Mouse (Mus musculus): ENCODE results near the gene Tbc1d22b. TPM values are rescaled to one million over a fixed set of nuclear protein-coding genes. Genes with fewer than 3 reads are reported as not detected.
"Not testable (repeated sequence)": the region's sequence is repeated elsewhere in the genome, so short reads cannot be mapped to it uniquely, and the experiment has no call there.

The Tbc1d22b gene
- polyA plus RNA-seq, 1 experiment, result 17.2 TPM

- DNase-seq (ENCODE audit: low read depth, low spot score), result no peak
- WGBS, result 82% methylated on average over 6 of the region's 6 CpGs
Measured at GRCm38 (mm10) chr17:29585446-29585845, 35.9 kb downstream of the Tbc1d22b start.

GRCm38 (mm10) chr17:29586921-29587320 is 37.3 kb downstream of the Tbc1d22b start:
- DNase-seq (ENCODE audit: low read depth, low spot score), result no peak
- WGBS, result 71% methylated on average over 9 of the region's 9 CpGs

GRCm38 (mm10) chr17:29589221-29589898 is 39.8 kb downstream of the Tbc1d22b start:
- WGBS, result 76% methylated on average over 11 of the region's 11 CpGs
- DNase-seq (ENCODE audit: low read depth, low spot score), result no peak

- WGBS, result 90% methylated on average over 15 of the region's 15 CpGs
- no peak for DNase-seq (ENCODE audit: low read depth, low spot score)
Measured at GRCm38 (mm10) chr17:29595891-29596770, 46.5 kb downstream of the Tbc1d22b start.

- WGBS, result 93% methylated on average over 13 of the region's 13 CpGs
- DNase-seq (ENCODE audit: low read depth, low spot score), result no peak
Measured at GRCm38 (mm10) chr17:29596771-29597132, 47.2 kb downstream of the Tbc1d22b start.

- WGBS, result 95% methylated on average over 14 of the region's 14 CpGs
- DNase-seq (ENCODE audit: low read depth, low spot score), result no peak
Measured at GRCm38 (mm10) chr17:29599051-29599450, 49.5 kb downstream of the Tbc1d22b start.

GRCm38 (mm10) chr17:29599537-29599936 is 50.0 kb downstream of the Tbc1d22b start:
- no peak for DNase-seq (ENCODE audit: low read depth, low spot score)

GRCm38 (mm10) chr17:29601391-29601790 is 51.8 kb downstream of the Tbc1d22b start:
- WGBS, result 68% methylated on average over 4 of the region's 4 CpGs
- DNase-seq (ENCODE audit: low read depth, low spot score), result no peak

More at GRCm38 (mm10) chr17:29599537-29599936, 50.0 kb downstream of the Tbc1d22b start:
- 65% methylated on average over 8 of the region's 8 CpGs for WGBS

GRCm38 (mm10) chr17:29603283-29603682 is 53.7 kb downstream of the Tbc1d22b start:
- DNase-seq (ENCODE audit: low read depth, low spot score), result peak; percentile 44
- WGBS, result 12% methylated on average over 6 of the region's 6 CpGs

- WGBS, result 81% methylated on average over 5 of the region's 5 CpGs
Measured at GRCm38 (mm10) chr17:29613453-29613852, 63.9 kb downstream of the Tbc1d22b start.

GRCm38 (mm10) chr17:29614115-29615023 is 64.8 kb downstream of the Tbc1d22b start, which contains the start of the genes Rnf8 and Gm28043:
TSS of gene Rnf8 (plus strand) at chr17:29614790.
TSS of gene Gm28043 (plus strand) at chr17:29614876.
- peak; percentile 81 for DNase-seq (ENCODE audit: low read depth, low spot score)
- under 1% methylated on average over 52 of the region's 52 CpGs for WGBS

More at GRCm38 (mm10) chr17:29613453-29613852, 63.9 kb downstream of the Tbc1d22b start:
- DNase-seq (ENCODE audit: low read depth, low spot score), result not testable (repeated sequence)

GRCm38 (mm10) chr17:29615024-29615551 is 65.5 kb downstream of the Tbc1d22b start:
- DNase-seq (ENCODE audit: low read depth, low spot score), result no peak
- WGBS, result under 1% methylated on average over 41 of the region's 43 CpGs

- DNase-seq (ENCODE audit: low read depth, low spot score), result no peak
- 8% methylated on average over 4 of the region's 4 CpGs for WGBS
Measured at GRCm38 (mm10) chr17:29615616-29616015, 66.0 kb downstream of the Tbc1d22b start.

GRCm38 (mm10) chr17:29619231-29619630 is 69.6 kb downstream of the Tbc1d22b start:
- 73% methylated on average over 3 of the region's 3 CpGs for WGBS
- no peak for DNase-seq (ENCODE audit: low read depth, low spot score)

- 92% methylated on average over 8 of the region's 8 CpGs for WGBS
Measured at GRCm38 (mm10) chr17:29623488-29623887, 73.9 kb downstream of the Tbc1d22b start.

GRCm38 (mm10) chr17:29627285-29627684 is 77.7 kb downstream of the Tbc1d22b start:
- DNase-seq (ENCODE audit: low read depth, low spot score), result no peak
- WGBS, result 91% methylated on average over 9 of the region's 9 CpGs

More at GRCm38 (mm10) chr17:29623488-29623887, 73.9 kb downstream of the Tbc1d22b start:
- DNase-seq (ENCODE audit: low read depth, low spot score), result no peak

- WGBS, result 94% methylated on average over 5 of the region's 5 CpGs
- DNase-seq (ENCODE audit: low read depth, low spot score), result no peak
Measured at GRCm38 (mm10) chr17:29628946-29629345, 79.4 kb downstream of the Tbc1d22b start.

- 43% methylated on average over 5 of the region's 5 CpGs for WGBS
- no peak for DNase-seq (ENCODE audit: low read depth, low spot score)
Measured at GRCm38 (mm10) chr17:29629620-29630019, 80.0 kb downstream of the Tbc1d22b start.

GRCm38 (mm10) chr17:29632312-29632711 is 82.7 kb downstream of the Tbc1d22b start:
- WGBS, result 90% methylated on average over 11 of the region's 11 CpGs
- DNase-seq (ENCODE audit: low read depth, low spot score), result no peak
